Mouse (Mus musculus): ENCODE data around the gene Fbxw15. TPM values are rescaled to one million over a fixed set of nuclear protein-coding genes. Genes with fewer than 3 reads are reported as not detected.
"Not testable (repeated sequence)": the region's sequence is repeated elsewhere in the genome, so short reads cannot be mapped to it uniquely, and the experiment has no call there.

The Fbxw15 gene
- polyA plus RNA-seq (2016; fragmentation: Nextera tagmentation; extraction: Ambion mirVana), result not detected in 2 replicates

DNA sequence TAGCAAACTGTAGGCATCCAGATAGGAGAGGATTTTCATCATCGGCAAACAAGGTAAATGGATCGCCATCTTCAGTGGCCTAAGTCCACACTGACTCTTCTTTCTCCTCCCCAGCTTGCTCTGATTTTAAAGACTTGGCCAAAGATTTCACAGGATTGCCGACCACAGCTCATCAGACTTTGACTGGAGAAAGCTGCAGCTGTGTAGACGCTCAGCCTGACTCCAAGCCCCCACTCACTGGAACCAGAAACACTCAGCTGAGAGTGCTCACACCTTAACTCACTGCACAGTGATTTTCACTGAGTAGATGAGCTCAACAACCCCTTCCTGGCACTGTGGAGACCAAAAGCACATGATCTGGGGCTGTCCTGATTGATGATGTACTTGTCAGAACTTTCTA is at the start of gene Fbxw15:
Gene Fbxw15 (minus strand): TSS at position 101 of the 400 bp plus-strand sequence.
- WGBS, result 82% methylated on average over 4 of the region's 4 CpGs
- not testable (repeated sequence) for H3K27me3 ChIP-seq (ENCODE audit: low read depth, poor library complexity, severe bottlenecking); H3K4me3 ChIP-seq; H3K36me3 ChIP-seq; DNase-seq (ENCODE audit: low spot score); H3K4me1 ChIP-seq; H3K9me3 ChIP-seq (replicated peaks); H3K27ac ChIP-seq (replicated peaks)

DNA sequence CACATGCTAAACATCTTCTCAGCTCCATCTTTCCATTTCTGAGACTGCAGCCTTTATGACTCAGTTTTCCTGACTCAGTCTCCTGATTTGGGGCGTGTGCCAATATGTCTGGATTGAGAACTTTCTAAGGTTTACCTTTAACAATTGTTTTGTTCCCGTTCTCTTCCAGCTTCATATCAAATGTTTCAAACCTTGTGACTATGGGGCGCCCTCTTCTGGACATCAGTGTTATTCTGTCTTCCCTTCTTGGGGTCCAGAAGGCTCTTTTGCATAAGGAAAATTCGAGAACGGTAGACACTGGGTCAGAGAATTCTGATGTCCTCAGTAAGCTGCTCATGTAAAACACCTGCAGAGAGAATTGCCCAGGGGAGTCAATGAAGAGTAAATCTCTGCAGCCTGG is 38.8 kb upstream of the Fbxw15 start:
- not testable (repeated sequence) for H3K4me1 ChIP-seq; H3K9me3 ChIP-seq (replicated peaks); DNase-seq (ENCODE audit: low spot score); H3K27me3 ChIP-seq (ENCODE audit: low read depth, poor library complexity, severe bottlenecking); H3K27ac ChIP-seq (replicated peaks); H3K36me3 ChIP-seq; H3K4me3 ChIP-seq
- WGBS, result 45% methylated on average over 5 of the region's 5 CpGs

DNA sequence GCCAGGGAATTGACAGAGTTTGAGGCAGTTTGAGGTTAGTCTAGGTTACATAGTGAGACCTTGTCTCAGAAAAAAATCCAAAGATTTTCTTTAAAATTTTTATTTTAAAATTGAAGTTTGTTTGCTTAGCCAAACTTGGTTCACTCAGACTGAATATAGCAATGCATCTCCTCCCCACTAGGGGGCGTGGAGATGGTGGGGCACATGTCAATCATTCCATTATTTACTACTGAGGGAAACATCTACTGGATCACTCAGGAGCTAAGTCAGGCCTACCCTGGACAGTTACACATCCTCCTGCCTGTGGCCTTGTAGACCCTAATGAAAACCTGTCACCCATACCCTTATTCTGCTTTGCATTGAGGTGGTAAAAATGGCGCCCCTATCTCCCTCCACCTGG is 34.1 kb upstream of the Fbxw15 start:
- H3K27ac ChIP-seq (replicated peaks), result not testable (repeated sequence)

DNA sequence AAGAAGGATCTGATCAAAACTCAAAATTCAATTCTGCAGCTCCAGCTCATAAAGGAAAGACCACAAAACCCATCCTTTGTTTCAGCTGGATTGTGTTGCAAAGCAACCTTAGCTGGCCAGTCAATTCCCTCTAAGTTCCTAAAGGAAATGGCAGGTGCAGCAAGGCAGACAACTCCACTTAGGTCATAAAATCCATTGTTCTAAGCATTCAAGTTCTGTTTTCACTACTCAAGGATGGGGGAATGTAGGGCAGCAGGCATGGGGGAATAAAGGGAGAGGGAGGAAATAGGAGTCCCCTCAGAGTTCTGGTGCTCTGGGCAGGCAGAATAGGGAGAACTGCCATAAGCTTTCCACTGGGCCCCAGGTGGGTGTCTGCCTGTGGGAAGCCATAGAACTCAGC is 29.2 kb upstream of the Fbxw15 start:
- DNase-seq (ENCODE audit: low spot score), result no peak
- Histone ChIP-seq H3K27me3 (ENCODE audit: low read depth, poor library complexity, severe bottlenecking) (no peaks in the 10 kb centered on the region), H3K9me3 (replicated peaks) (no peaks in the 10 kb centered on the region; the same call in 1 of the 2 replicates), H3K36me3 (no peaks in the 10 kb centered on the region), H3K4me3 (no peak overlapping the region), H3K4me1 (no peaks in the 10 kb centered on the region), H3K27ac (replicated peaks) (no peak overlapping the region)

More for the DNA sequence above, 34.1 kb upstream of the Fbxw15 start:
- not testable (repeated sequence) for H3K4me1 ChIP-seq; H3K4me3 ChIP-seq; H3K9me3 ChIP-seq (replicated peaks); DNase-seq (ENCODE audit: low spot score); H3K36me3 ChIP-seq; H3K27me3 ChIP-seq (ENCODE audit: low read depth, poor library complexity, severe bottlenecking)
- WGBS, result 62% methylated on average over 2 of the region's 2 CpGs

DNA sequence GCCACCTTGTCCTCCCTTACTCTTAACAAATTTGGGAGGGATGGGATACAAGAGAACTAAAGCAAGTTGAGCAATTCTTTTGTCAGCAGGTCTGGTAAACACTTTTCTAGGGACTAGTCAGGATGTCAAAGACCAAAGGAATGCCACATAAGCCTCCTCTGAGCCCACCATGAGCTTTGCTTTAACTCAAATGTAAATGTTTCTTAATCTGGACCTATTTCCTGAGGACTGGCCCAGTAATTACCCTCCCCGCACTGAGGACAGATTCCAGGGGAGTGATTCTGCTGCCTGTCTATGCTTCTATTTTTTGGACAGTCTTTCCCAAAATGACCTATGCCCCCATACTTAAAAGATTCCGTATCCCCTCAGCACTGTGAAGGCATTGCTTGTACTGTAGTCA is 26.8 kb upstream of the Fbxw15 start:
- Histone ChIP-seq H3K4me1 (no peaks in the 10 kb centered on the region), H3K9me3 (replicated peaks) (no peaks in the 10 kb centered on the region; the same call in 1 of the 2 replicates), H3K27me3 (ENCODE audit: low read depth, poor library complexity, severe bottlenecking) (no peaks in the 10 kb centered on the region), H3K4me3 (no peak overlapping the region), H3K27ac (replicated peaks) (no peak overlapping the region), H3K36me3 (no peaks in the 10 kb centered on the region)
- 79% methylated on average over 2 of the region's 2 CpGs for WGBS
- no peak for DNase-seq (ENCODE audit: low spot score)

DNA sequence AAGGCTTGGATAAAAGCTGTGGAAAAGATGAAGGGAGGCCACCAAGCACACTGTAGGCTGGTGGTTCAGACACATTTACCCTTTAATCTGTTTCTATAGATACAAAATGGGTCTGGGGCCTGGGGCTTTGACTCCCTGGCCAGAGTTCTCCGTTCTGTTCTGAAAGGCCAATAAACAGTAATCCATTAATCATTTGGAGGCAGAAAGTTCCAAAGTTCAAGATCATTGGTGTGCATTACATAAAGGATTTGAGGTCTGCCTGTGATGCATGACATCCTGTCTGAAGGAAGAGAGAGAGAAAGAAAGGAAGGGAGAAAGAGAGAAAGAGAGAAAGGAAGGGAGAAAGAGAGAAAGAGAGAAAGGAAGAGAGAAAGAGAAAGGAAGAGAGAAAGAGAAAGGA is 2.5 kb downstream of the Fbxw15 start:
- no peak overlapping the region for H3K4me3 ChIP-seq
- no peak overlapping the region for H3K27ac ChIP-seq (replicated peaks)
- H3K9me3 ChIP-seq (replicated peaks), result no peaks in the 10 kb centered on the region
- no peak for DNase-seq (ENCODE audit: low spot score)
- WGBS, result 80% methylated on average over 1 of the region's 1 CpGs
- no peaks in the 10 kb centered on the region for H3K36me3 ChIP-seq
- H3K4me1 ChIP-seq, result no peaks in the 10 kb centered on the region
- H3K27me3 ChIP-seq (ENCODE audit: low read depth, poor library complexity, severe bottlenecking), result no peaks in the 10 kb centered on the region

DNA sequence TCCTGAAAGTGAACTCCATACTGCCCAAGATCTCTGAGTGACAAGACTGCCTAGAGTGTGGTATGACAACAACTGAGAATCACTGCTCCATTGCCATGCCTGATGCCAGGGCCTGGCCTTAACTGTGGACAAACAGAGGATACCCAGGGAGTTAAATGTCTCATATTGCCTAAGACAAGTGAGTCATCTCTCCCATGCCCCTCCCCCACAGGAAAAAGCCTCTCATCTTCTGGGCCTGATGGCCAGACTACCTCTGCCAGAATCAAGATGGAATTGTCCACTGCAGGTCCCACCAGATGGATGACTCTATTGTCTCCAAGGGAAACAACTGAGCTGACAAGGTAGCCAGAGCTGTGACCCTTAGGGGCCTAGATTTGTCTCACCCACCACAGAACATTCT is 6.0 kb downstream of the Fbxw15 start:
- not testable (repeated sequence) for H3K27me3 ChIP-seq (ENCODE audit: low read depth, poor library complexity, severe bottlenecking); H3K9me3 ChIP-seq (replicated peaks); H3K4me3 ChIP-seq; DNase-seq (ENCODE audit: low spot score); H3K27ac ChIP-seq (replicated peaks); H3K36me3 ChIP-seq; H3K4me1 ChIP-seq

DNA sequence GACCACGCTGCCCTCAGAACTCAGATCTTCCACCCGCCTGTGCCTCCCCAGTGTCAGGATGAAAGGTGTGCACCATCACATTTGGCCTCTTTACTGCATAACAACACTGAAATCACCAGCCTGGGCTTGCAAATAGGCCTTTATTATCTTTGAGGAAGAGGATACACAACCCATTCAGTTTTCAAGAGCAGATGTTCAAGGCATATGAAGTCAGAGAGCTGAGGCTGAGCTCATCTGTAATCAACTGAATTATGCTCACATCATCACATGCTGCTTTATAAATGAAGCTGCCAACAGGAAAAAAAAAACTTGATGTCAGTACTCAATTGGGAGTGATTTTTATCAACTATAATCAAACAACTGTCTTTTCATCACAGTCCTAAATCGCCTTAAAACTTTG is 15.6 kb downstream of the Fbxw15 start:
- H3K27ac ChIP-seq (replicated peaks), result no peak overlapping the region
- H3K4me3 ChIP-seq, result no peak overlapping the region
- H3K27me3 ChIP-seq (ENCODE audit: low read depth, poor library complexity, severe bottlenecking), result no peaks in the 10 kb centered on the region
- no peaks in the 10 kb centered on the region for H3K4me1 ChIP-seq
- WGBS, result 78% methylated on average over 3 of the region's 3 CpGs
- DNase-seq (ENCODE audit: low spot score), result no peak
- no peaks in the 10 kb centered on the region for H3K36me3 ChIP-seq
- H3K9me3 ChIP-seq (replicated peaks), result no peaks in the 10 kb centered on the region; the same call in 1 of the 2 replicates

DNA sequence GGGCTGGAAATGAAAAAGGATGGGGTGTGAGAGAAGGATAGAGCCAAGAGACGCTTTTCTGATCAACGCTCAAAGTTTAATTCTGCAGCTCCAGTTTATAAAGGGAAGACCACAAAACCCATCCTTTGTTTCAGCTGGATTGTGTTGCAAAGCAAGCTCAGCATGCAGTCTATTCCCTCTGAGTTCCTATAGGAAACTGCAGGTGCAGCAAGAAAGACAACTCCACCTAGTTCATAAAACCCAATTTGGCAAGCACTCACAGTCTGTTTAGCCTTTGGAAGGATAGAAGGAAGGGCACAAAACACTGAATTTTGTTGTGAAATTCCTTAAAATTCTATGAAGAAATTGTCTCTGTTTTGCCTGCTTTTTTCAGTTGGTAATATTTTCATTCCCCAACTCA is 18.4 kb downstream of the Fbxw15 start:
- not testable (repeated sequence) for H3K27ac ChIP-seq (replicated peaks); DNase-seq (ENCODE audit: low spot score)

DNA sequence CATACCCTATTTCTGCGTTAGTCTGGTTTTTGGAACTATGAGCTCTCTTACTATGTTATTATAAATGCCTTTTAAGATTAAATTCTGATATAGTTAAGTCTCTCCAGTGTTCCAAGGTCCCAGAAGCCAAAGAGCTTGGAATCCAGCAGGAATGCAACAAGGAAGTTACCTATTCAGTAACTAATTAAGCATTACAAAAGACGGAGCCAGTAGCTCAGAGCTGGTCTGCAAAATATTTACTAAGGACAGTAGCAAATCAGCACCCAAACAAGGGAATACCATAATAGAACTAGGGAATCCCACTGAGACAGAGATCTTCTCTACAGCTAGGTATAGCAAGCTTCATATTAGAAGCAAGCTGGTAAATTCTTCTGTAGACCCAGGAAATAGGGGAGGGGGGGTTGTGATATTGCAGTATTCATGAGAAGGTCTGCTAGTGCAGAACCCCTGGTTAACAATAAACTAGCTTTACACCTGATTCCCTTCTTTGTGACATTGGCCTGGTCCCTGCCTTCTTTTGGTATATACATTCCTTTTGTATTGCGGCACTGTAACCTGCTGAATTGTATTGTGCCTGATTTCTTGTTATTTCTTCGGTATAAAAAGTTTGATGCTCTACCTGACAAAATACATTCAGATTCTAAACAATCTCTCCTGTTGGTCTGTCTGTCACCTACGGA is 44.5 kb downstream of the Fbxw15 start:
- no peak overlapping the region for H3K27ac ChIP-seq (replicated peaks)
- DNase-seq (ENCODE audit: low spot score), result no peak
- H3K9me3 ChIP-seq (replicated peaks), result no peaks in the 10 kb centered on the region
- WGBS, result 85% methylated on average over 5 of the region's 5 CpGs
- no peak overlapping the region for H3K4me3 ChIP-seq
- no peaks in the 10 kb centered on the region for H3K36me3 ChIP-seq
- no peaks in the 10 kb centered on the region for H3K27me3 ChIP-seq (ENCODE audit: low read depth, poor library complexity, severe bottlenecking)
- H3K4me1 ChIP-seq, result no peaks in the 10 kb centered on the region

More for the DNA sequence above, 18.4 kb downstream of the Fbxw15 start:
- H3K4me3 ChIP-seq; H3K4me1 ChIP-seq; H3K27me3 ChIP-seq (ENCODE audit: low read depth, poor library complexity, severe bottlenecking); H3K36me3 ChIP-seq; H3K9me3 ChIP-seq (replicated peaks): not testable (repeated sequence)
- WGBS, result 15% methylated on average over 2 of the region's 2 CpGs

Other genes starting within 250 kb of the Fbxw15 start
- not detected in 2 replicates for gene Fbxw28, start 228.6 kb downstream of the Fbxw15 start, polyA plus RNA-seq (2016; fragmentation: Nextera tagmentation; extraction: Ambion mirVana)
- gene Fbxw22, start 164.0 kb downstream of the Fbxw15 start, polyA plus RNA-seq (2016; fragmentation: Nextera tagmentation; extraction: Ambion mirVana), result not detected in 2 replicates
- not detected in 2 replicates for gene Fbxw16, start 119.1 kb downstream of the Fbxw15 start, polyA plus RNA-seq (2016; fragmentation: Nextera tagmentation; extraction: Ambion mirVana)
- gene Fbxw19, start 72.4 kb downstream of the Fbxw15 start, polyA plus RNA-seq (2016; fragmentation: Nextera tagmentation; extraction: Ambion mirVana), result not detected in 2 replicates
- not detected in 2 replicates for gene Fbxw24, start 57.8 kb upstream of the Fbxw15 start, polyA plus RNA-seq (2016; fragmentation: Nextera tagmentation; extraction: Ambion mirVana)
- not detected in 2 replicates for gene Fbxw25, start 96.4 kb upstream of the Fbxw15 start, polyA plus RNA-seq (2016; fragmentation: Nextera tagmentation; extraction: Ambion mirVana)
- gene Fbxw18, start 134.4 kb upstream of the Fbxw15 start, polyA plus RNA-seq (2016; fragmentation: Nextera tagmentation; extraction: Ambion mirVana), result 0.22 TPM in 1 of 2 replicates, not detected in the other
- not detected in 2 replicates for gene Fbxw26, start 177.8 kb upstream of the Fbxw15 start, polyA plus RNA-seq (2016; fragmentation: Nextera tagmentation; extraction: Ambion mirVana)
- not detected in 2 replicates for gene Fbxw27, start 222.4 kb upstream of the Fbxw15 start, polyA plus RNA-seq (2016; fragmentation: Nextera tagmentation; extraction: Ambion mirVana)
- not detected in 2 replicates for gene Spink8, start 244.0 kb upstream of the Fbxw15 start, polyA plus RNA-seq (2016; fragmentation: Nextera tagmentation; extraction: Ambion mirVana)